Mouse (Mus musculus) myocyte (in vitro differentiated cells): ENCODE measurements at regions not wholly inside any gene's neighbourhood (a gene's known extent, or its start where the extent isn't known, plus 50 kb on each side); places are given as distances from the start of the nearest gene placed in this dataset.

Experiments used
- CEBPB ChIP-seq: IDR thresholded peaks from 2 replicates; pipeline ENCODE4 v1.6.1; 2011; ENCODE audit warnings: mild to moderate bottlenecking, moderate library complexity; ENCODE audit not compliant: poor library complexity, insufficient read depth, severe bottlenecking
- E2F4 ChIP-seq: IDR thresholded peaks from one replicate; pipeline ENCODE4 v1.6.1; 2011; ENCODE audit warnings: mild to moderate bottlenecking, control low read depth, moderate library complexity; ENCODE audit not compliant: insufficient read depth
- MAX ChIP-seq: IDR thresholded peaks from one replicate; pipeline ENCODE4 v1.6.1; 2011; ENCODE audit warnings: low read depth, mild to moderate bottlenecking, control low read depth
- MYOD1 ChIP-seq, 3 experiments: IDR thresholded peaks; one replicate each; pipeline ENCODE4 v1.6.1; 2011; ENCODE audit warnings: control low read depth in 2 of 3, low read depth in 2 of 3, mild to moderate bottlenecking in 2 of 3, moderate library complexity in 1 of 3; ENCODE audit not compliant: insufficient read length in 2 of 3, control insufficient read depth in 1 of 3
- MYOG ChIP-seq, 3 experiments: IDR thresholded peaks; one replicate each; pipeline ENCODE4 v1.6.1; 2011; ENCODE audit warnings: control low read depth in 2 of 3, low read depth in 2 of 3, mild to moderate bottlenecking in 2 of 3; ENCODE audit not compliant: insufficient read length in 2 of 3, control insufficient read depth in 1 of 3, insufficient read depth in 1 of 3
- POLR2A ChIP-seq: IDR thresholded peaks from one replicate; pipeline ENCODE4 v1.6.1; 2011; ENCODE audit warnings: low read depth, mild to moderate bottlenecking, control low read depth, moderate library complexity; ENCODE audit not compliant: insufficient read length
- POLR2AphosphoS2 ChIP-seq: IDR thresholded peaks from one replicate; pipeline ENCODE4 v1.6.1; 2011; ENCODE audit warnings: low read depth, control low read depth; ENCODE audit not compliant: insufficient read length
- TCF12 ChIP-seq: IDR thresholded peaks from one replicate; pipeline ENCODE4 v1.6.1; 2011; ENCODE audit warnings: mild to moderate bottlenecking, control low read depth; ENCODE audit not compliant: poor library complexity, insufficient read depth, severe bottlenecking
- TCF3 ChIP-seq: IDR thresholded peaks from one replicate; pipeline ENCODE4 v1.6.1; 2011; ENCODE audit warnings: low read depth, control low read depth; ENCODE audit not compliant: insufficient read length
- USF1 ChIP-seq: IDR thresholded peaks from one replicate; pipeline ENCODE4 v1.6.1; 2011; ENCODE audit warnings: low read depth, mild to moderate bottlenecking, control low read depth, moderate library complexity

DNA sequence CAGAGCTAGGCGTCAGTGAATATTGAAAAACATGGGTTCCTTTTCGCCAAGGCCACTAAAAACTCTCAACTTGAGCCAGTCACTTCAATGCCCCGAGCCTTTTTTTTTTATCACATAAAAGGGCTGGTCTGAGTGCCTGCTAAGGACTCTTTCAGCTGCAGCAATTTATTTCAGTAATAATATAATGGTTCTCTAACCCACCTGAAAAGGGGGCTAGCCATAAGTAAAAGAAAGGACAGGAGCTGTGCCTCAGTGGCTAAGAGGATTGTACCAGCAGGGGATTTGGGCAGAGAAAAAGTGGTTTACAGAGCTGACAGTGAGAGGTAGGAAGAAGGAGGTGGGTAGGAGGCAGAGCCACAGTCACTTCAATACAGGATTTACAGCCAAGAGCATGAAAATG lies 409.0 kb downstream of the Rapgef2 start:
- TF ChIP-seq MAX (no peak), USF1 (no peak), E2F4 (no peak), POLR2AphosphoS2 (no peak), POLR2A (no peak), MYOD1 (IDR thresholded peaks at IDR 0.05; ENCODE audit: control insufficient read depth in 1 of 3, insufficient read length in 2 of 3, low read depth in 2 of 3) (no peak), MYOG (IDR thresholded peaks at IDR 0.05; ENCODE audit: control insufficient read depth in 1 of 3, insufficient read depth in 1 of 3, insufficient read length in 2 of 3, low read depth in 2 of 3) (no peak), TCF3 (no peak), CEBPB (no peak), TCF12 (no peak)
